Mouse (Mus musculus): Measurements from ENCODE around the gene Lyrm2. TPM values are rescaled to one million over a fixed set of nuclear protein-coding genes. Genes with fewer than 3 reads are reported as not detected.

Lyrm2 gene
- polyA plus RNA-seq (2012) = 1.8 and 3.5 TPM in 2 replicates

DNA sequence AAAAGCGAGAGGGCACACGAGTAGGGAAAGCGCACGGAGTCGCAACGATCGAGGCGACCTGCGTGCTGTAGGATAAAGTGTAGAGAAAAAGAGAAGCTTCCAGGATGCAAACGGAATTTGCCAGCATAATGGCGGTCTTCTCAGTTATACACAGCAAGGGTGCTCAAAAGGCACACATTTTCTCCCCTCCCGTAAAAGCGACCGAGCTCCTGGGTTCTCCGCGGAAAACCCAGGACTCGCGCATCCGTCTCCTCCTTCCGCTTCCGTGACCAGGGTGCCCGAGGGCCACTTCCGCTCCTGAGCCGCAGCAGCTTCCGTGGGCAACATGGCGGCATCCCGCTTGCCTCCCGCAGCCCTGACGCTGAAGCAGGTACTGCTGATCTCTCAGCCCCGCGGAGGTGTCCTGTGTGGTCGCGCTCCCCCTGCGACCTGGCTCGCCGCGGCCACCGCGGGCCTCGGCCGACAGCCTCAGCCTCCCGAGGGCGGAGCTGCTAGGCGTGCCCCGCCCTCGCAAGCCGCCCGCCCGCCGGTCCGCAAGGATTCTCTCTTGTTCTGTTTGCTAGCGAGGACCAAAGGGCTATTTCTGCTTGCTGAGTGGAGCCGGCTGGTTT, at the start of gene Lyrm2:
TSS of gene Lyrm2 (plus strand) at position 288 of the 611 bp plus-strand sequence.

Other genes starting within 250 kb of the Lyrm2 start
- gene Gja10, start 197.5 kb upstream of the Lyrm2 start, polyA plus RNA-seq (2012) = not detected in 2 replicates
- gene Casp8ap2, start 184.8 kb upstream of the Lyrm2 start, polyA plus RNA-seq (2012) = 5.3 and 5.7 TPM in 2 replicates
- gene Mdn1, start 143.1 kb upstream of the Lyrm2 start, polyA plus RNA-seq (2012) = 1.8 and 4.7 TPM in 2 replicates
- 0.40 and 0.45 TPM in 2 replicates for gene Ankrd6, start 150.6 kb downstream of the Lyrm2 start, polyA plus RNA-seq (2012)
- 0.02 and 0.05 TPM in 2 replicates for gene Rragd, start 182.8 kb downstream of the Lyrm2 start, polyA plus RNA-seq (2012)
- 34.0 and 34.1 TPM in 2 replicates for gene Ube2j1, start 231.2 kb downstream of the Lyrm2 start, polyA plus RNA-seq (2012)